Mouse (Mus musculus) 3T3-L1 (cell line): ENCODE data around the gene Neurod6.
"Not testable (repeated sequence)": the region's sequence is repeated elsewhere in the genome, so short reads cannot be mapped to it uniquely, and the experiment has no call there.

Source experiments
- DNase-seq: peaks from one replicate; pipeline ENCODE4 v3.0.0-alpha.2; 2015; ENCODE audit warnings: low read depth, low spot score

Neurod6 gene

GRCm38 (mm10) chr6:55680974-55681373, at the start of gene Neurod6:
Gene Neurod6 (minus strand): TSS chr6:55681263.
- DNase-seq: no peak

- DNase-seq: peak; percentile 43
Observed at GRCm38 (mm10) chr6:55717209-55717608, 36.1 kb upstream of the Neurod6 start.

GRCm38 (mm10) chr6:55715446-55715845, 34.4 kb upstream of the Neurod6 start:
- no peak for DNase-seq

GRCm38 (mm10) chr6:55710913-55711312, 29.9 kb upstream of the Neurod6 start:
- DNase-seq: not testable (repeated sequence)

- no peak for DNase-seq
Observed at GRCm38 (mm10) chr6:55704759-55705104, 23.7 kb upstream of the Neurod6 start.

GRCm38 (mm10) chr6:55704061-55704758, 23.1 kb upstream of the Neurod6 start:
- no peak for DNase-seq

- DNase-seq: no peak
Observed at GRCm38 (mm10) chr6:55700392-55701386, 19.6 kb upstream of the Neurod6 start.

GRCm38 (mm10) chr6:55690015-55690531, 9.0 kb upstream of the Neurod6 start:
- no peak for DNase-seq

GRCm38 (mm10) chr6:55683506-55683905, 2.4 kb upstream of the Neurod6 start:
- DNase-seq: no peak

- no peak for DNase-seq
Observed at GRCm38 (mm10) chr6:55682886-55683285, 1.8 kb upstream of the Neurod6 start.

GRCm38 (mm10) chr6:55678571-55679185, 2.4 kb downstream of the Neurod6 start:
- no peak for DNase-seq

- no peak for DNase-seq
Observed at GRCm38 (mm10) chr6:55677326-55677725, 3.7 kb downstream of the Neurod6 start.

GRCm38 (mm10) chr6:55676663-55677311, 4.3 kb downstream of the Neurod6 start:
- no peak for DNase-seq

- DNase-seq: no peak
Observed at GRCm38 (mm10) chr6:55676141-55676662, 4.9 kb downstream of the Neurod6 start.

- no peak for DNase-seq
Observed at GRCm38 (mm10) chr6:55667801-55668200, 13.3 kb downstream of the Neurod6 start.

- DNase-seq: peak; percentile 33
Observed at GRCm38 (mm10) chr6:55661126-55661915, 19.7 kb downstream of the Neurod6 start.

GRCm38 (mm10) chr6:55649996-55650395, 31.1 kb downstream of the Neurod6 start:
- DNase-seq: no peak

GRCm38 (mm10) chr6:55649581-55649980, 31.5 kb downstream of the Neurod6 start:
- no peak for DNase-seq

- DNase-seq: no peak
Observed at GRCm38 (mm10) chr6:55648886-55649285, 32.2 kb downstream of the Neurod6 start.

GRCm38 (mm10) chr6:55647771-55648280, 33.2 kb downstream of the Neurod6 start:
- DNase-seq: no peak
